9 mouse cellular contexts compared by ENCODE assay signal in the genomic region with DNA sequence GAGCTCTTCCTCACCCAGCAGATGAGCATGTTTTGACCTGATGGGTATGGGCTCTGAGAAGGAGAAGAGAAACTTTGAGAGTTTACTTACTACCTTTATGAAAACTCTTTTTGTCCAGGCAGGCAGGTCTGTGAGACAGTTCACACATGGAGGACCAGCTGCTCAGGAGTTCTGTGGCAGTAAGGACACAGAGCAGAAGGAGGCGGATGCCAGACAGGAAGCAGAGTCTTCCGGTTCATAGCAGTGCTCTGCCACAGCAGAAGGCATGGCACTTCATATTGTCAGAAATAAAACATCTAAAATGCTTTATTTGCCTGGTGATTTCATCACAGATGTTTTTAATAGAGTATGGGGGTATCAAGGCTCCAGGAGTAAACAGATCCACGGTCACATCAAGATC. TPM values are rescaled to one million over a fixed set of nuclear protein-coding genes. Genes with fewer than 3 reads are reported as not detected.
DNase-seq lines count a peak whose midpoint lies in the region; ATAC-seq and TF ChIP-seq lines count a peak whose summit lies in the region.
"Had no signal": no experiment of that assay in that cellular context is flagged by ENCODE, and none has a peak within 500 bp of the region (broad histone marks: within the 10 kb centered on the region; RNA-seq: fewer than 3 reads in every experiment).

No protein-coding gene starts in this region.

- peak; percentile 27; the same call in 1 of the 2 replicates for ATAC-seq in heart, embryonic 15.5 days (replicated peaks; ENCODE audit: insufficient number of reproducible peaks, insufficient read depth, low FRiP score, low read depth)
- ATAC-seq in lung, embryonic 15.5 days (ENCODE audit: borderline replicate concordance, extremely low read depth, low FRiP score, low TSS enrichment) = peak; percentile 56; the same call in 1 of the 2 replicates
- peak; percentile 90 for ATAC-seq in inflammation-experienced regulatory T-cells, adult 6 months
- no peak for ATAC-seq in forebrain, embryonic 11.5 days (replicated peaks; ENCODE audit: low FRiP score)

- no peaks in the 10 kb centered on the region for H3K27me3 ChIP-seq in heart, embryonic 15.5 days
- H3K27me3 ChIP-seq in lung, embryonic 15.5 days = no peaks in the 10 kb centered on the region
- no peaks in the 10 kb centered on the region for H3K27me3 ChIP-seq in forebrain, embryonic 11.5 days (ENCODE audit: control insufficient read depth, insufficient read depth, low read length)
- H3K27me3 ChIP-seq: embryonic facial prominence, embryonic 15.5 days had no signal

- no peak for TF ChIP-seq CTCF in lung, adult 2 months (IDR thresholded peaks at IDR 0.05; ENCODE audit: insufficient read depth, low read length)

- no peaks in the 10 kb centered on the region for H3K9me3 ChIP-seq in heart, embryonic 15.5 days (replicated peaks)
- H3K9me3 ChIP-seq in lung, embryonic 15.5 days = no peaks in the 10 kb centered on the region
- no peaks in the 10 kb centered on the region for H3K9me3 ChIP-seq in forebrain, embryonic 11.5 days (ENCODE audit: control insufficient read depth, low read length)
- H3K9me3 ChIP-seq: embryonic facial prominence, embryonic 15.5 days had no signal

- WGBS in heart, embryonic 15.5 days = 57% methylated on average over 3 of the region's 3 CpGs
- WGBS in lung, embryonic 15.5 days = 41% methylated on average over 3 of the region's 3 CpGs
- WGBS in lung, adult 2 months = 34% methylated on average over 3 of the region's 3 CpGs
- 84% methylated on average over 3 of the region's 3 CpGs for WGBS in forebrain, embryonic 11.5 days

- H3K36me3 ChIP-seq in heart, embryonic 15.5 days = no peaks in the 10 kb centered on the region
- H3K36me3 ChIP-seq in lung, embryonic 15.5 days = no peaks in the 10 kb centered on the region
- no peaks in the 10 kb centered on the region for H3K36me3 ChIP-seq in forebrain, embryonic 11.5 days (ENCODE audit: control insufficient read depth, insufficient read depth, low read length)
- H3K36me3 ChIP-seq: embryonic facial prominence, embryonic 15.5 days had no signal

- no peak overlapping the region for H3K9ac ChIP-seq in heart, embryonic 15.5 days
- no peak overlapping the region for H3K9ac ChIP-seq in lung, embryonic 15.5 days
- no peak overlapping the region for H3K9ac ChIP-seq in forebrain, embryonic 11.5 days (ENCODE audit: low read length)
- H3K9ac ChIP-seq: embryonic facial prominence, embryonic 15.5 days had no signal

- no peak overlapping the region for H3K4me2 ChIP-seq in heart, embryonic 15.5 days
- H3K4me2 ChIP-seq in lung, embryonic 15.5 days = no peak overlapping the region
- no peak overlapping the region for H3K4me2 ChIP-seq in forebrain, embryonic 11.5 days (ENCODE audit: low read depth, low read length, severe bottlenecking)
- H3K4me2 ChIP-seq: embryonic facial prominence, embryonic 15.5 days had no signal

- no peak overlapping the region for H3K4me3 ChIP-seq in heart, embryonic 15.5 days
- H3K4me3 ChIP-seq in lung, embryonic 15.5 days = no peak overlapping the region
- H3K4me3 ChIP-seq in lung, adult 2 months (replicated peaks; ENCODE audit: extremely low read depth, low read depth, low read length) = no peak overlapping the region
- H3K4me3 ChIP-seq in forebrain, embryonic 11.5 days (ENCODE audit: low read depth, low read length) = no peak overlapping the region
- H3K4me3 ChIP-seq: embryonic facial prominence, embryonic 15.5 days had no signal

- no peak for DNase-seq in heart, postnatal 36 days
- DNase-seq in lung, adult 2 months = no peak
- peak; percentile 40 for DNase-seq in thymus, postnatal 0 days (ENCODE audit: low spot score)
- no peak for DNase-seq in forebrain, embryonic 11.5 days (ENCODE audit: low spot score)
- no peak for DNase-seq in spleen, postnatal 4 days (ENCODE audit: low spot score in 2 of 2)

- no peak for TF ChIP-seq POLR2A in lung, adult 2 months (IDR thresholded peaks at IDR 0.05; ENCODE audit: borderline replicate concordance, extremely low read depth, low read depth, low read length)

- no peak overlapping the region for H3K27ac ChIP-seq in heart, embryonic 15.5 days
- H3K27ac ChIP-seq in lung, embryonic 15.5 days = no peak overlapping the region
- no peak overlapping the region for H3K27ac ChIP-seq in forebrain, embryonic 11.5 days (ENCODE audit: low read depth, low read length)
- H3K27ac ChIP-seq: embryonic facial prominence, embryonic 15.5 days had no signal

- H3K4me1 ChIP-seq in heart, embryonic 15.5 days (replicated peaks) = peaks cover 2% of the 10 kb centered on the region; the same call in 1 of the 2 replicates
- H3K4me1 ChIP-seq in lung, embryonic 15.5 days = no peaks in the 10 kb centered on the region
- 0 out of 2 replicates have a peak, but pooled peaks cover 5% of the 10 kb centered on the region for H3K4me1 ChIP-seq in lung, adult 2 months (ENCODE audit: control insufficient read depth, insufficient read depth, low read length)
- H3K4me1 ChIP-seq in forebrain, embryonic 11.5 days (replicated peaks; ENCODE audit: control insufficient read depth, insufficient read depth, low read length) = no peaks in the 10 kb centered on the region
- H3K4me1 ChIP-seq: embryonic facial prominence, embryonic 15.5 days had no signal

- intact Hi-C loops in heart, postnatal 36 days (cut with DNase I) = no loop called here

RNA-seq across cellular contexts. Expression of gene Slc24a3, which starts 58.1 kb away (rescaled TPM):
- 1.8 and 2.2 TPM in 2 replicates for polyA plus RNA-seq in heart, embryonic 15.5 days (2015; fragmentation: Nextera tagmentation; extraction: Ambion mirVana)
- 1 to 10 TPM; 2.8 to 3.0 TPM for total RNA-seq in heart, postnatal 36 days (2021)
- 2.8 and 2.9 TPM in 2 replicates for polyA plus RNA-seq in lung, embryonic 15.5 days (2015; fragmentation: Nextera tagmentation; extraction: Ambion mirVana)
- 10.5 and 11.8 TPM in 2 replicates for polyA plus RNA-seq in lung, adult 2 months (2012; rRNA removed)
- 1 to 10 TPM; 1.1 to 1.7 (median 1.2) TPM for polyA plus RNA-seq in inflammation-experienced regulatory T-cells, adult 6 months (2017; shearing (Covaris generic))
- polyA plus RNA-seq in thymus, postnatal 0 days (2015; fragmentation: Nextera tagmentation; extraction: Ambion mirVana) = 0.60 and 0.64 TPM in 2 replicates
- polyA plus RNA-seq in forebrain, embryonic 11.5 days (2014; fragmentation: Nextera tagmentation; extraction: Ambion mirVana) = 1.0 and 1.1 TPM in 2 replicates
